Mouse (Mus musculus): Measurements from ENCODE around the gene Babam2.

DNA sequence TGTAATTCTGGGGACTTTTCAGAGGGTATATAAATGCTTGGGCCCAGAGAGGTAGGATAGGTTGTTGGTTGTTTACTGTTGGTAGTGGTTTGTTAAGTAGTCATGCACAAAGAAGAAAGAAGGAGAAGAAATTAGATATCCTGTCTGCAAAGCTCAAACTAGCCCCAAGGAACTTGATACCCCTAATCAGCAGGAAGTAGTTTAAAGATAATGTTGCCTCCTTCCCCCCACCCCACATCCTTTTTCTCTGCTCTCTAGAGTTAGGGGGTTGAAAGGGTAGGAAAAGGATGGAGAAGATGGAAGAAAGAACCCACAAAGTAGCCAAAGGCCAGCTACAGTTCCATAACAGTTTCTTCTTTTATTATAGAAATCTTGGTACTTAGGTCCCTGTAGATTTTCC, 99.5 kb downstream of the Babam2 start:
- TF ChIP-seq CTCF (IDR thresholded peaks at IDR 0.05; ENCODE audit: low read depth) (no peak), EP300 (IDR thresholded peaks at IDR 0.05; ENCODE audit: low read depth) (no peak)

Measured in liver, postnatal 0 days (tissue).